Mouse (Mus musculus): ENCODE measurements around the gene Cdk6. TPM values are rescaled to one million over a fixed set of nuclear protein-coding genes. Genes with fewer than 3 reads are reported as not detected.
"Not testable (repeated sequence)": the region's sequence is repeated elsewhere in the genome, so short reads cannot be mapped to it uniquely, and the experiment has no call there.

Cdk6 gene
- polyA plus RNA-seq, 1 experiment from 2014 or later, result 18.0 TPM

- H3K9ac ChIP-seq (replicated peaks), result no peak overlapping the region
- H3K4me1 ChIP-seq, result peaks cover 5% of the 10 kb centered on the region; the same call in 1 of the 2 replicates
- ATAC-seq (ENCODE audit: low FRiP score, low read depth), result no peak
- no peaks in the 10 kb centered on the region for H3K9me3 ChIP-seq
- WGBS, result 93% methylated on average over 9 of the region's 9 CpGs
- no peak overlapping the region for H3K27ac ChIP-seq (replicated peaks)
- H3K36me3 ChIP-seq, result no peaks in the 10 kb centered on the region
- no peak overlapping the region for H3K4me2 ChIP-seq (replicated peaks)
- no peaks in the 10 kb centered on the region for H3K27me3 ChIP-seq
- H3K4me3 ChIP-seq, result no peak overlapping the region
These were observed 66.6 kb downstream of the Cdk6 start for GRCm38 (mm10) chr5:3407926-3408325.

- not testable (repeated sequence) for H3K4me3 ChIP-seq; H3K36me3 ChIP-seq; H3K27ac ChIP-seq (replicated peaks); H3K9me3 ChIP-seq; H3K4me1 ChIP-seq; H3K9ac ChIP-seq (replicated peaks); H3K4me2 ChIP-seq (replicated peaks); H3K27me3 ChIP-seq; ATAC-seq (ENCODE audit: low FRiP score, low read depth)
- WGBS, result 93% methylated on average over 1 of the region's 1 CpGs
These were observed 76.9 kb downstream of the Cdk6 start for GRCm38 (mm10) chr5:3418183-3418582.

DNA sequence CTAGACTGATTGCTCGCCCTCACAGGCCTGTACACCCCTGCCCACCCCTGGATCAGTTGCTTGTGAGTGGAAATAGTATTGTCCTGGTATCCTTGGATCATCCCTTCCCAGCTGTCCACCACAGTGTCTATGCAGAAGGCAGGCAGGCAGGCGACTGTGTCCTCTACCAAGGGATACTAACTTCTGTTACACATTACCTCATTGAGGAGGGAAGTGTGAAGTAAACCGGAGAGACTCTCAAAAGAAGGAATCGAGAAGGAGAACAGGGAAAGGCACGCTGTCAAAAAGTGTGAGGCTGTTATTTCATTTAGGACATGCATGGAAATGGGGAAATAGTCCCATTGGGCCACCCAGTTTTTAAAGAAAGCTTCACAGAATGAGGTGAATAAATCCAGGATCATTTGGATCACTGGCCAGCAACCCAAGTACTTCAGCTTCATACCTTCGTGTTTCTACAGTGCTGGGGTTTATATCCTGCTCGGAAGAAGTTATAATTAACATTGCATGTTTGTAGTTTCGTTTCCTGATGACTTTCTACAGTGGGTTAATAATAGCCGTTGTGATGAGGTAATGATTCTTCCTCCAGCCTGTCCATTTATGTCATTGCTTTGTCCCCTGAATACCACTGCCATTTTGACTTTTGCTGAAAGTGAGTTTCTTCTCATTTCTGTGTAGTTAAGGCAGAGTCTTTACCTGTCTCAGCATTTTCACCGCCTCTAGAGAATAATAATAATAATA, 79.0 kb downstream of the Cdk6 start:
- Histone ChIP-seq H3K4me3 (no peak overlapping the region), H3K27ac (replicated peaks) (no peak overlapping the region)
- 86% methylated on average over 10 of the region's 10 CpGs for WGBS

GRCm38 (mm10) chr5:3420832-3421228, 79.5 kb downstream of the Cdk6 start:
- H3K27ac ChIP-seq (replicated peaks), result no peak overlapping the region
- no peaks in the 10 kb centered on the region for H3K27me3 ChIP-seq
- no peak overlapping the region for H3K4me2 ChIP-seq (replicated peaks)
- 88% methylated on average over 3 of the region's 3 CpGs for WGBS
- H3K9ac ChIP-seq (replicated peaks), result no peak overlapping the region
- no peaks in the 10 kb centered on the region for H3K9me3 ChIP-seq
- no peak overlapping the region for H3K4me3 ChIP-seq
- H3K36me3 ChIP-seq, result no peaks in the 10 kb centered on the region
- no peak for ATAC-seq (ENCODE audit: low FRiP score, low read depth)
- H3K4me1 ChIP-seq, result no peaks in the 10 kb centered on the region

More for the DNA sequence above, 79.0 kb downstream of the Cdk6 start:
- H3K4me2 ChIP-seq (replicated peaks), result no peak overlapping the region
- no peaks in the 10 kb centered on the region for H3K36me3 ChIP-seq
- no peaks in the 10 kb centered on the region for H3K4me1 ChIP-seq
- H3K9ac ChIP-seq (replicated peaks), result no peak overlapping the region
- ATAC-seq (ENCODE audit: low FRiP score, low read depth), result no peak
- H3K27me3 ChIP-seq, result no peaks in the 10 kb centered on the region
- H3K9me3 ChIP-seq, result no peaks in the 10 kb centered on the region

DNA sequence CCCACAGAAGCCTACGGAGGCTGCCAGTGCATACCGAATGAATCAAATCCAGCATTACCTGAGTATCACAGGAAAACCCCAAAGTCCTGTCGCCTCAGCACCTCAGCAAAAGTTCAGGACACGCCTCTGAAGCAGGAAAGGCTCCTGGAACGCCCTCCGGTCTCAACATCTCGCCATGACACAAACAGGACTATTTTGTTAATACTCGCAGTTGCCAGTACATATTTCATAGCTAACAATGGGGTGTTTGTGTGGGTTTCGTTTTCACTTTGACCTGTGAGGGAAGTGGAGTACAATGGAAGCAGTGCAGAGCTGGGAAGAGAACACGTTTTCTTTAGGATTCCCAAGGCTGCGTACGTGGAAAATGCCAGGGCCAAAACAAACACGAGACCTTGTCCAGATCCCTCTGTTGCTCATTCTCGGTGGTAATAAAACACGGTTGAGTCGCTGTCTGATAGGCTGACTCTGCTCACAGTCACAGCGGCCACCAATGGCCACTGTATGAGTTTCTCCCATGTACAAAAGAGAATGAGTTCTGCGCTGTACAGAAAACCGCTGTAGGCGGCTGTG, 91.9 kb downstream of the Cdk6 start:
- not testable (repeated sequence) for H3K4me1 ChIP-seq; ATAC-seq (ENCODE audit: low FRiP score, low read depth); H3K36me3 ChIP-seq; H3K27ac ChIP-seq (replicated peaks); H3K27me3 ChIP-seq; H3K4me3 ChIP-seq; H3K9ac ChIP-seq (replicated peaks); H3K4me2 ChIP-seq (replicated peaks); H3K9me3 ChIP-seq
- 83% methylated on average over 20 of the region's 20 CpGs for WGBS

GRCm38 (mm10) chr5:3434105-3434504, 92.8 kb downstream of the Cdk6 start:
- H3K9me3 ChIP-seq, result not testable (repeated sequence)

DNA sequence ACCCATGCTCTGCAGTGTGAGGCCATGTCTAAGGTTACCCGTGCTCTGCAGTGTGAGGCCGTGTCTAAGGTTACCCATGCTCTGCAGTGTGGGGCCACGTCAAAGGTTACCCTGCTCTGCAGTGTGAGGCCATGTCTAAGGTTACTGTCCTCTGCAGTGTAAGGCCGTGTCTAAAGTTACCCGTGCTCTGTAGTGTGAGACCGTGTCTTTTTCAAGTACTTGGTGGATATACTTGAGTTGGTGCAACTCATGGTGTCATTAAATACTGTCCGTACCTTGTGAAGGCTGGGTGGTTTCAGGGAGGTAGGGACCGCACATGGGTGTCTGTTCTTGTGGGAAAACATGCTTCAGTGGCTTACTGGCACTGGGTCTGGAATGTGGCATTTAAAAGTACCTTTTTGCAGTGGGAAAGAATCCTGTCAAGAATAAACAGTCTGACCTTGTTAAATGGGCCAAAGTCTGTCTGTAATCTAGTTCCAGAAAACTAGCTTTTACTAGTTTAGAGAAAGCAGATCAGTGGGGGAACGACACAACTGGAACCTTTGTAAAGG, 97.2 kb downstream of the Cdk6 start:
- H3K4me2 ChIP-seq (replicated peaks); H3K9me3 ChIP-seq; H3K36me3 ChIP-seq; H3K27ac ChIP-seq (replicated peaks); H3K4me1 ChIP-seq; H3K9ac ChIP-seq (replicated peaks); H3K27me3 ChIP-seq; H3K4me3 ChIP-seq; ATAC-seq (ENCODE audit: low FRiP score, low read depth): not testable (repeated sequence)
- WGBS, result 94% methylated on average over 9 of the region's 9 CpGs

More at GRCm38 (mm10) chr5:3434105-3434504, 92.8 kb downstream of the Cdk6 start:
- not testable (repeated sequence) for H3K4me3 ChIP-seq; H3K4me2 ChIP-seq (replicated peaks); H3K36me3 ChIP-seq; H3K27ac ChIP-seq (replicated peaks); ATAC-seq (ENCODE audit: low FRiP score, low read depth); H3K4me1 ChIP-seq; H3K9ac ChIP-seq (replicated peaks); H3K27me3 ChIP-seq
- 94% methylated on average over 5 of the region's 5 CpGs for WGBS

DNA sequence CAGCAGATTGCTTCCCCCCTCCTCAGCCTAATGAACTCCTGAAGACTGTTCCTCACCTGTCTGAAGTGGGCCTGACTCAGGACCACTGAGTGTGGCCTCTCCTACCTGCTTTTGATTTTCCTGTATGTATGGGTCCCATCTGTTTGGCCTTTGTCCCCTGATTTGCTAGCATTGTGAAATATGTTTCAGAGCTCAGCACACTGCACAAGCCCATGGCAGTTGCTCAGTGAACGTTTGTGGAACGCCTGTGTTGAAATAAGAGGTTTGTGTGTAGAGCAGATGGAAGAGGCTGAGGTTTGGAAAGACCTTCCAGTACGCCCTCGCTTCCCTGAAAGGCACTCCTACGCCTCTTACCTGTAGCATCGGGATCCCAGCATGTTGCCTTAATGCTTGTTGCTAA, 98.1 kb downstream of the Cdk6 start:
- ATAC-seq (ENCODE audit: low FRiP score, low read depth); H3K9me3 ChIP-seq; H3K36me3 ChIP-seq; H3K27ac ChIP-seq (replicated peaks); H3K4me1 ChIP-seq; H3K9ac ChIP-seq (replicated peaks); H3K4me2 ChIP-seq (replicated peaks); H3K4me3 ChIP-seq; H3K27me3 ChIP-seq: not testable (repeated sequence)
- WGBS, result 90% methylated on average over 6 of the region's 6 CpGs

GRCm38 (mm10) chr5:3442524-3442923, 101.2 kb downstream of the Cdk6 start:
- not testable (repeated sequence) for H3K9ac ChIP-seq (replicated peaks); H3K27me3 ChIP-seq; H3K4me1 ChIP-seq; H3K4me2 ChIP-seq (replicated peaks); ATAC-seq (ENCODE audit: low FRiP score, low read depth); H3K4me3 ChIP-seq; H3K27ac ChIP-seq (replicated peaks); H3K36me3 ChIP-seq; H3K9me3 ChIP-seq
- WGBS, result 79% methylated on average over 3 of the region's 3 CpGs

GRCm38 (mm10) chr5:3451233-3451632, 109.9 kb downstream of the Cdk6 start:
- not testable (repeated sequence) for H3K36me3 ChIP-seq; H3K4me1 ChIP-seq; H3K27ac ChIP-seq (replicated peaks); H3K27me3 ChIP-seq; H3K9me3 ChIP-seq; H3K4me3 ChIP-seq; H3K9ac ChIP-seq (replicated peaks); ATAC-seq (ENCODE audit: low FRiP score, low read depth); H3K4me2 ChIP-seq (replicated peaks)
- WGBS, result 70% methylated on average over 9 of the region's 9 CpGs

GRCm38 (mm10) chr5:3453946-3454345, 112.7 kb downstream of the Cdk6 start:
- not testable (repeated sequence) for H3K36me3 ChIP-seq; H3K9me3 ChIP-seq; H3K9ac ChIP-seq (replicated peaks); H3K4me1 ChIP-seq; H3K27me3 ChIP-seq; H3K27ac ChIP-seq (replicated peaks); H3K4me3 ChIP-seq
- peak; percentile 47; the same call in 1 of the 2 replicates for ATAC-seq (ENCODE audit: low FRiP score, low read depth)
- peak overlapping the region; percentile 25 for H3K4me2 ChIP-seq (replicated peaks)
- WGBS, result 0% methylated on average over 6 of the region's 6 CpGs

- ATAC-seq (ENCODE audit: low FRiP score, low read depth), result no peak
- H3K4me1 ChIP-seq, result no peaks in the 10 kb centered on the region
- no peak overlapping the region for H3K27ac ChIP-seq (replicated peaks)
- no peaks in the 10 kb centered on the region for H3K9me3 ChIP-seq
- H3K4me3 ChIP-seq, result no peak overlapping the region
- H3K9ac ChIP-seq (replicated peaks), result no peak overlapping the region
- no peaks in the 10 kb centered on the region for H3K36me3 ChIP-seq
- H3K4me2 ChIP-seq (replicated peaks), result no peak overlapping the region
- 90% methylated on average over 9 of the region's 9 CpGs for WGBS
- H3K27me3 ChIP-seq, result no peaks in the 10 kb centered on the region
These were observed 119.6 kb downstream of the Cdk6 start for GRCm38 (mm10) chr5:3460907-3461306.
